Mouse (Mus musculus) ES-Bruce4 (cell line): Measurements from ENCODE around the gene Eaf2.

Source experiments
- CTCF ChIP-seq: IDR thresholded peaks from one replicate; pipeline ENCODE4 v1.8.1; 2011; ENCODE audit warnings: low read depth, low read length
- POLR2A ChIP-seq: IDR thresholded peaks from one replicate; pipeline ENCODE4 v1.8.1; 2011; ENCODE audit warnings: low read length; ENCODE audit not compliant: insufficient read depth

DNA sequence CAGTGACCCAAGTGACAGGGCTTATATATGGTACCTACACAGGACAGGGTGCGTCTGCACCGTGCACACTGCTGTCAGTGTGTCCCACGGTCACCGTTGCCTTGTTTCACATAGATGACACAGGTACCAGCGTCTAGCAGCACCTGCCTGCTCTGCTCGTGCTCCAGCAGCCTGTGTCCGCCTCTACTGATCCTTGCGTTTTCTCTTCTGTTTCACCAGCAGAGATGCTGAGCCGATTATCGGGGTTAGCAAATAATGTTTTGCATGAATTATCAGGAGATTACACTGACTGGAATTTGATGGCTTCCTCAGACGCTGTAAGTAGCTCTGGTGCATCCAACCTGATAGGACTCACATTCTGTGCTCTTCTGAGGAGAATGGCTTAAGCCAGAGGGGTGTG is 11.1 kb upstream of the Eaf2 start:
- no peak for TF ChIP-seq CTCF
- TF ChIP-seq POLR2A = no peak
